Mouse (Mus musculus) forelimb bud, embryonic 11.5 days (tissue): ENCODE measurements around the gene St5.
A peak's percentile ranks its signal among the peaks of the same experiment; 100 is the strongest.

Source experiments
- DNase-seq: peaks from one replicate; pipeline ENCODE4 v3.0.0-alpha.2; 2012; ENCODE audit warnings: low read depth, low spot score

Gene St5

GRCm38 (mm10) chr7:109703190-109704015 is at the start of gene St5, which contains the start of gene Akip1:
St5 (minus strand) TSS chr7:109703605.
Akip1 (plus strand) TSS chr7:109703690.
- DNase-seq = peak; percentile 97

- DNase-seq = peak; percentile 57
Measured at GRCm38 (mm10) chr7:109752008-109752925, 48.9 kb upstream of the St5 start, which contains the start of gene Tmem9b. Tmem9b (minus strand) TSS chr7:109752875.

- no peak for DNase-seq
Measured at GRCm38 (mm10) chr7:109751427-109752007, 48.1 kb upstream of the St5 start.

GRCm38 (mm10) chr7:109747747-109748146 is 44.3 kb upstream of the St5 start:
- DNase-seq = no peak

GRCm38 (mm10) chr7:109741703-109742102 is 38.3 kb upstream of the St5 start:
- no peak for DNase-seq

GRCm38 (mm10) chr7:109741060-109741459 is 37.7 kb upstream of the St5 start:
- no peak for DNase-seq

- DNase-seq = no peak
Measured at GRCm38 (mm10) chr7:109739822-109740370, 36.5 kb upstream of the St5 start.

GRCm38 (mm10) chr7:109734806-109735205 is 31.4 kb upstream of the St5 start:
- DNase-seq = no peak

GRCm38 (mm10) chr7:109731626-109732025 is 28.2 kb upstream of the St5 start, which contains the start of gene Ascl3:
Ascl3 (minus strand) TSS chr7:109731726.
- no peak for DNase-seq

GRCm38 (mm10) chr7:109723697-109724096 is 20.3 kb upstream of the St5 start, which contains the start of gene BC051019:
BC051019 (minus strand) TSS chr7:109723850.
- DNase-seq = no peak

GRCm38 (mm10) chr7:109723114-109723513 is 19.7 kb upstream of the St5 start:
- DNase-seq = no peak

GRCm38 (mm10) chr7:109722618-109723017 is 19.2 kb upstream of the St5 start:
- no peak for DNase-seq

- DNase-seq = peak; percentile 49
Measured at GRCm38 (mm10) chr7:109719286-109719685, 15.9 kb upstream of the St5 start.

GRCm38 (mm10) chr7:109713434-109713982 is 10.1 kb upstream of the St5 start:
- DNase-seq = no peak

GRCm38 (mm10) chr7:109712198-109712597 is 8.8 kb upstream of the St5 start:
- no peak for DNase-seq

GRCm38 (mm10) chr7:109710069-109710468 is 6.7 kb upstream of the St5 start:
- DNase-seq = no peak

GRCm38 (mm10) chr7:109708961-109709382 is 5.6 kb upstream of the St5 start:
- peak; percentile 40 for DNase-seq

GRCm38 (mm10) chr7:109707023-109707785 is 3.8 kb upstream of the St5 start:
- DNase-seq = peak; percentile 31

GRCm38 (mm10) chr7:109704461-109704860 is 1.1 kb upstream of the St5 start:
- no peak for DNase-seq

- DNase-seq = no peak
Measured at GRCm38 (mm10) chr7:109704016-109704377, 592 bp upstream of the St5 start.
